15 mouse cellular contexts compared by ENCODE assay signal in genomic region chr10:60823744-60824143, GRCm38 (mm10). TPM values are rescaled to one million over a fixed set of nuclear protein-coding genes. Genes with fewer than 3 reads are reported as not detected.
DNase-seq lines count a peak whose midpoint lies in the region; ATAC-seq lines count a peak whose summit lies in the region.
"Had no signal": no experiment of that assay in that cellular context is flagged by ENCODE, and none has a peak within 500 bp of the region (broad histone marks: within the 10 kb centered on the region; RNA-seq: fewer than 3 reads in every experiment).

No protein-coding gene starts in this region.

- H3K9me3 ChIP-seq in heart, embryonic 14.5 days (ENCODE audit: control insufficient read depth, low read length): no peaks in the 10 kb centered on the region
- H3K9me3 ChIP-seq in limb, embryonic 13.5 days: no peaks in the 10 kb centered on the region
- no peaks in the 10 kb centered on the region for H3K9me3 ChIP-seq in hindbrain, embryonic 10.5 days
- no peaks in the 10 kb centered on the region for H3K9me3 ChIP-seq in forebrain, embryonic 13.5 days (replicated peaks)
- H3K9me3 ChIP-seq: midbrain, embryonic 10.5 days; neural tube, embryonic 15.5 days had no signal

- H3K36me3 ChIP-seq in heart, embryonic 14.5 days (ENCODE audit: control insufficient read depth, insufficient read depth, low read length): no peaks in the 10 kb centered on the region
- H3K36me3 ChIP-seq in limb, embryonic 13.5 days: no peaks in the 10 kb centered on the region
- H3K36me3 ChIP-seq in hindbrain, embryonic 10.5 days: no peaks in the 10 kb centered on the region
- H3K36me3 ChIP-seq in forebrain, embryonic 13.5 days (ENCODE audit: poor library complexity, severe bottlenecking): no peaks in the 10 kb centered on the region
- H3K36me3 ChIP-seq: midbrain, embryonic 10.5 days; neural tube, embryonic 15.5 days had no signal

- H3K27me3 ChIP-seq in heart, embryonic 14.5 days (ENCODE audit: control insufficient read depth, insufficient read depth, low read length): no peaks in the 10 kb centered on the region
- H3K27me3 ChIP-seq in limb, embryonic 13.5 days: peaks cover 4% of the 10 kb centered on the region; the same call in 1 of the 2 replicates
- peaks cover 83% of the 10 kb centered on the region for H3K27me3 ChIP-seq in hindbrain, embryonic 10.5 days (ENCODE audit: insufficient read depth, poor library complexity, severe bottlenecking)
- peaks cover 17% of the 10 kb centered on the region for H3K27me3 ChIP-seq in forebrain, embryonic 13.5 days

- peaks cover 85 to 96% of the 10 kb centered on the region in 2 experiments for H3K4me1 ChIP-seq in heart, embryonic 14.5 days (ENCODE audit: control insufficient read depth in 2 of 2, insufficient read depth in 2 of 2, low read length in 2 of 2)
- peaks cover 91% of the 10 kb centered on the region for H3K4me1 ChIP-seq in limb, embryonic 13.5 days
- peaks cover 75% of the 10 kb centered on the region for H3K4me1 ChIP-seq in hindbrain, embryonic 10.5 days (replicated peaks)
- H3K4me1 ChIP-seq in forebrain, embryonic 13.5 days: peaks cover 34% of the 10 kb centered on the region

- H3K4me3 ChIP-seq in heart, embryonic 14.5 days (ENCODE audit: control insufficient read depth in 1 of 2, insufficient read depth in 1 of 2, low read depth in 1 of 2, low read length in 2 of 2): no peak overlapping the region
- H3K4me3 ChIP-seq in limb, embryonic 13.5 days: no peak overlapping the region
- H3K4me3 ChIP-seq in hindbrain, embryonic 10.5 days: no peak overlapping the region
- H3K4me3 ChIP-seq in forebrain, embryonic 13.5 days: no peak overlapping the region
- H3K4me3 ChIP-seq: midbrain, embryonic 10.5 days; neural tube, embryonic 15.5 days had no signal

- WGBS in heart, embryonic 14.5 days: 29% methylated on average over 8 of the region's 8 CpGs
- WGBS in limb, embryonic 13.5 days: 20% methylated on average over 8 of the region's 8 CpGs
- 51% methylated on average over 8 of the region's 8 CpGs for WGBS in hindbrain, embryonic 10.5 days
- WGBS in forebrain, embryonic 13.5 days: 53% methylated on average over 8 of the region's 8 CpGs

- no peak for ATAC-seq in heart, embryonic 14.5 days (ENCODE audit: insufficient number of reproducible peaks, insufficient read depth, low FRiP score, low read depth)
- no peak for ATAC-seq in limb, embryonic 13.5 days (ENCODE audit: low FRiP score, low read depth)
- ATAC-seq in forebrain, embryonic 13.5 days: no peak

- peak overlapping the region; percentile 64 for H3K9ac ChIP-seq in heart, embryonic 14.5 days (ENCODE audit: low read length)
- peak overlapping the region; percentile 40; the same call in 1 of the 2 replicates for H3K9ac ChIP-seq in limb, embryonic 13.5 days
- H3K9ac ChIP-seq in forebrain, embryonic 13.5 days: no peak overlapping the region
- H3K9ac ChIP-seq: liver, embryonic 14.5 days; neural tube, embryonic 15.5 days had no signal

- H3K27ac ChIP-seq in heart, embryonic 14.5 days (replicated peaks in 1 of 2; ENCODE audit: control insufficient read depth in 1 of 2, insufficient read depth in 1 of 2, low read depth in 2 of 2, low read length in 2 of 2): peak overlapping the region; percentile 73 to 81
- no peak overlapping the region; the same call in 1 of the 2 replicates for H3K27ac ChIP-seq in limb, embryonic 13.5 days
- H3K27ac ChIP-seq in hindbrain, embryonic 10.5 days: no peak overlapping the region
- H3K27ac ChIP-seq in forebrain, embryonic 13.5 days: no peak overlapping the region
- H3K27ac ChIP-seq: liver, embryonic 14.5 days; midbrain, embryonic 10.5 days; neural tube, embryonic 15.5 days had no signal

- peak overlapping the region; percentile 81 for H3K4me2 ChIP-seq in heart, embryonic 14.5 days (ENCODE audit: low read length)
- no peak overlapping the region for H3K4me2 ChIP-seq in limb, embryonic 13.5 days (replicated peaks)
- no peak overlapping the region for H3K4me2 ChIP-seq in forebrain, embryonic 13.5 days
- H3K4me2 ChIP-seq: neural tube, embryonic 15.5 days had no signal

- peak; percentile 18 to 31 for DNase-seq in cerebellum, postnatal 14 days
- no peak for DNase-seq in cerebellum, postnatal 36 days
- peak; percentile 16 to 19 for DNase-seq in kidney, postnatal 4 days
- no peak for DNase-seq in kidney, adult 8-10 months
- DNase-seq in hindbrain, embryonic 10.5 days (ENCODE audit: low spot score): no peak
- DNase-seq: B cell, adult 2 months; gastrocnemius, postnatal 25 days; kidney, adult 9 months; retina, postnatal 1 day had no signal

RNA-seq across cellular contexts. Expression of gene Unc5b, which starts 7.6 kb away (rescaled TPM):
- 11.5 and 13.3 TPM in 2 replicates for polyA plus RNA-seq in heart, embryonic 14.5 days (2014; fragmentation: Nextera tagmentation; extraction: Ambion mirVana)
- 8.1 and 8.3 TPM in 2 replicates for polyA plus RNA-seq in limb, embryonic 13.5 days (2015; fragmentation: Nextera tagmentation; extraction: Ambion mirVana)
- polyA plus RNA-seq in hindbrain, embryonic 10.5 days (2016; fragmentation: Nextera tagmentation; extraction: Ambion mirVana): 2.4 and 2.6 TPM in 2 replicates
- polyA plus RNA-seq in forebrain, embryonic 13.5 days (2015; fragmentation: Nextera tagmentation; extraction: Ambion mirVana): 2.3 and 2.8 TPM in 2 replicates

Comparison
In these comparisons a context has a peak if more than half of its experiments do, and no peak if none do; other contexts are left out.
1. DNase-seq: peak in cerebellum, postnatal 14 days (2 of 2) and kidney, postnatal 4 days (2 of 2); none in cerebellum, postnatal 36 days (0 of 2), kidney, adult 8-10 months (0 of 2) and hindbrain, embryonic 10.5 days (single experiment).
2. H3K27ac ChIP-seq: peak in heart, embryonic 14.5 days (2 of 2); none in limb, embryonic 13.5 days (single experiment), hindbrain, embryonic 10.5 days (single experiment) and forebrain, embryonic 13.5 days (single experiment).